Mouse (Mus musculus): ENCODE results near the gene Fbxl17. TPM values are rescaled to one million over a fixed set of nuclear protein-coding genes. Genes with fewer than 3 reads are reported as not detected.

Fbxl17 gene
- total and polyA plus RNA-seq, 2 experiments from 2014 or later, result 11.4 to 26.3 TPM

DNA sequence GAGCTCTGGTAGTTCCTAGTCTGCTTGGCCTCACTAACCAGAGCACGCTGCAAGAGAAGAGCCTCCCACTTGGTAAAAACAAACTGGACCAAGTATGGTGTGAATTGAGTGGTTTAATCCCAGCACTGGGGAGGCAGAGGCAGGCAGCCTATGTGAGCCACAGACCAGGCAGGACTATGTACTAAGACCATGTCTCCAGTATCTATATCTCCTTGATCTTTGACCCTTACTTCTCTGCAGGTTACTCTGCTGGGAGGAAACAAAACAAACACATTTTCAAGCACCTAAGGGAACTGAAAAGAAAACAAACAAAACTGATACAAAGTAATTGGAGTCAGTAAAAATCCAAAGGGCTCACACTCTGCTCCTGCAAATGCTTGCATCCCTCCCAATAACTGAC is 141.0 kb downstream of the Fbxl17 start:
- Histone ChIP-seq H3K27ac (ENCODE audit: low read depth) (no peak overlapping the region), H3K27me3 (ENCODE audit: control insufficient read depth, insufficient read depth, low read length) (no peaks in the 10 kb centered on the region), H3K4me2 (ENCODE audit: low read depth, low read length) (no peak overlapping the region), H3K4me1 (ENCODE audit: control insufficient read depth, insufficient read depth) (no peaks in the 10 kb centered on the region), H3K9ac (replicated peaks; ENCODE audit: low read depth, low read length) (no peak overlapping the region), H3K4me3 (ENCODE audit: low read depth, low read length) (no peak overlapping the region), H3K36me3 (replicated peaks; ENCODE audit: control insufficient read depth, insufficient read depth, low read length) (peaks cover 7% of the 10 kb centered on the region; the same call in 1 of the 2 replicates), H3K9me3 (replicated peaks; ENCODE audit: control insufficient read depth, low read length) (no peaks in the 10 kb centered on the region)
- no peak for DNase-seq (ENCODE audit: low spot score)
- ATAC-seq (ENCODE audit: insufficient read depth, low read depth), result no peak
- 62% methylated on average over 1 of the region's 1 CpGs for WGBS
- TF ChIP-seq EP300 (IDR thresholded peaks at IDR 0.05; ENCODE audit: low read depth), result no peak

DNA sequence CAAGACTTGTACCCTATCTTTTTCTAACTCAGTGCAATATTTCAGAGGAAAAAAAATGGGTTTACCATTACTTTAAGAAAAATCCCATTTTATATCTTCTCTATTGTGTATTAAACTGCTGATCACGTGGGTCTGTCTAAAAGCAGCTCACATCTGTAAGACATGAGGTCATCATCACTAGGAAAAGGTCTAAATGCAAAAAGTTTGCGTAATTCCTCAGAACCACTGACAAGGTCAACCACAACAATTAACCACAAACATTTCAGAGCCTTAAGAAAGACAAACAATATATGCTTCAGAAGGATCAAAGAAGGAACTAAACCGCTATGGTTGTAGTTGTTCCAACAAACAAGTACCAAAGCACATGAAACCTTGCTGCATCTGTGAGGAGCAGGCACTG is 143.6 kb downstream of the Fbxl17 start:
- Histone ChIP-seq H3K27ac (ENCODE audit: low read depth) (no peak overlapping the region), H3K27me3 (ENCODE audit: control insufficient read depth, insufficient read depth, low read length) (no peaks in the 10 kb centered on the region), H3K36me3 (replicated peaks; ENCODE audit: control insufficient read depth, insufficient read depth, low read length) (peaks cover 4% of the 10 kb centered on the region; the same call in 1 of the 2 replicates), H3K9ac (replicated peaks; ENCODE audit: low read depth, low read length) (no peak overlapping the region), H3K4me2 (ENCODE audit: low read depth, low read length) (no peak overlapping the region), H3K9me3 (replicated peaks; ENCODE audit: control insufficient read depth, low read length) (no peaks in the 10 kb centered on the region), H3K4me1 (ENCODE audit: control insufficient read depth, insufficient read depth) (no peaks in the 10 kb centered on the region), H3K4me3 (ENCODE audit: low read depth, low read length) (no peak overlapping the region)
- 83% methylated on average over 3 of the region's 3 CpGs for WGBS
- no peak for DNase-seq (ENCODE audit: low spot score)
- TF ChIP-seq EP300 (IDR thresholded peaks at IDR 0.05; ENCODE audit: low read depth) (no peak), CTCF (IDR thresholded peaks at IDR 0.05; ENCODE audit: low read depth) (no peak)
- no peak for ATAC-seq (ENCODE audit: insufficient read depth, low read depth)

DNA sequence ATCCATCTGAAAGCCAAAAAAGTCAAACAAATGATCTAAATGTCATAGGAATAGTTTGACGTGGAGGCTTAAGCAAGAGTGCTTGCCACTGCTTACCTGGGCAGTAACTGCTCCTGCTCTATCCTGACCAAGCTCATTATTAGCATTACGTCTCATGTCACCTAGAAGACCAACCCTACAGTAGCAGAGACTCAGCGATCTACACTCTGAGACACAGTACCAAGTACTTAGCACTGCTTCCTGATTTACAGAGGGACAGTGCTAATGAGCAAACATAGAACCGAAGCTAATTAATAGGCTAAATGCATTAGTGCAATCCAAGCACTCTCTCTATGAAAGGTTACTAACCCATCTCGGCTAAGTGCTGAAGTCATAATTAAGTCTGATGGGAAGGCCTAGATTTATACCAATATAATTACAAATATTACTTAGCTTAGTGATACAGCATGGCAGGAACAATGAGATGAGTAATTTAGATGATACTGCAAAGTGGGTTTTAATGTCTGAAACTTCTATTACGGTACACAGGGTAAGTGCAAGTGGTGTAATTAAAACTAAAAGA is 147.1 kb downstream of the Fbxl17 start:
- Histone ChIP-seq H3K4me3 (ENCODE audit: low read depth, low read length) (no peak overlapping the region), H3K4me1 (ENCODE audit: control insufficient read depth, insufficient read depth) (no peaks in the 10 kb centered on the region), H3K27ac (ENCODE audit: low read depth) (no peak overlapping the region), H3K4me2 (ENCODE audit: low read depth, low read length) (no peak overlapping the region), H3K9me3 (replicated peaks; ENCODE audit: control insufficient read depth, low read length) (no peaks in the 10 kb centered on the region), H3K9ac (replicated peaks; ENCODE audit: low read depth, low read length) (no peak overlapping the region), H3K36me3 (replicated peaks; ENCODE audit: control insufficient read depth, insufficient read depth, low read length) (peaks cover 8% of the 10 kb centered on the region; the same call in 1 of the 2 replicates), H3K27me3 (ENCODE audit: control insufficient read depth, insufficient read depth, low read length) (no peaks in the 10 kb centered on the region)
- ATAC-seq (ENCODE audit: insufficient read depth, low read depth) (no peak), DNase-seq (ENCODE audit: low spot score) (no peak)
- 94% methylated on average over 6 of the region's 6 CpGs for WGBS
- TF ChIP-seq CTCF (IDR thresholded peaks at IDR 0.05; ENCODE audit: low read depth) (no peak), EP300 (IDR thresholded peaks at IDR 0.05; ENCODE audit: low read depth) (no peak)

DNA sequence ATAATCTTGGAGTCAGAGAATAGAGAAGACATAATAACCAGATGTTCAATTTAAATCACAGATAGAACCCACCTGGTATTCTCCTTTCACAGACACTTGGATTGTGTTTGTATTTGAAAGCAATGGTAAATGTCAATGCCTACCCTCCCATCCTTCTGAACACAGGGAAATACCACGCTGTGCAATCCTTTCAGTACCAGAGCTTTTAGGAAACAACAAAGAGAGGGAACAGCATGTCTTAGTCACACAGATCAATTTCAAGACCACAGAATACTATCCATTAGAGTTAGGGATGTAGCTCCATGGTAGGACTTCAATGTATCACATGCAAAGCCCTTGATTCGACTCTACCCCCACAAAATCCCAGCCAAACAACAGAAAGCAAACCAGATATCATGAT is 148.1 kb downstream of the Fbxl17 start:
- Histone ChIP-seq H3K27me3 (ENCODE audit: control insufficient read depth, insufficient read depth, low read length) (no peaks in the 10 kb centered on the region), H3K4me3 (ENCODE audit: low read depth, low read length) (no peak overlapping the region), H3K36me3 (replicated peaks; ENCODE audit: control insufficient read depth, insufficient read depth, low read length) (peaks cover 11% of the 10 kb centered on the region; the same call in 1 of the 2 replicates), H3K4me2 (ENCODE audit: low read depth, low read length) (no peak overlapping the region), H3K9ac (replicated peaks; ENCODE audit: low read depth, low read length) (no peak overlapping the region), H3K9me3 (replicated peaks; ENCODE audit: control insufficient read depth, low read length) (no peaks in the 10 kb centered on the region), H3K27ac (ENCODE audit: low read depth) (no peak overlapping the region), H3K4me1 (ENCODE audit: control insufficient read depth, insufficient read depth) (no peaks in the 10 kb centered on the region)
- TF ChIP-seq EP300 (IDR thresholded peaks at IDR 0.05; ENCODE audit: low read depth) (no peak), CTCF (IDR thresholded peaks at IDR 0.05; ENCODE audit: low read depth) (no peak)
- WGBS, result 83% methylated on average over 2 of the region's 2 CpGs
- no peak for ATAC-seq (ENCODE audit: insufficient read depth, low read depth)
- DNase-seq (ENCODE audit: low spot score), result no peak

DNA sequence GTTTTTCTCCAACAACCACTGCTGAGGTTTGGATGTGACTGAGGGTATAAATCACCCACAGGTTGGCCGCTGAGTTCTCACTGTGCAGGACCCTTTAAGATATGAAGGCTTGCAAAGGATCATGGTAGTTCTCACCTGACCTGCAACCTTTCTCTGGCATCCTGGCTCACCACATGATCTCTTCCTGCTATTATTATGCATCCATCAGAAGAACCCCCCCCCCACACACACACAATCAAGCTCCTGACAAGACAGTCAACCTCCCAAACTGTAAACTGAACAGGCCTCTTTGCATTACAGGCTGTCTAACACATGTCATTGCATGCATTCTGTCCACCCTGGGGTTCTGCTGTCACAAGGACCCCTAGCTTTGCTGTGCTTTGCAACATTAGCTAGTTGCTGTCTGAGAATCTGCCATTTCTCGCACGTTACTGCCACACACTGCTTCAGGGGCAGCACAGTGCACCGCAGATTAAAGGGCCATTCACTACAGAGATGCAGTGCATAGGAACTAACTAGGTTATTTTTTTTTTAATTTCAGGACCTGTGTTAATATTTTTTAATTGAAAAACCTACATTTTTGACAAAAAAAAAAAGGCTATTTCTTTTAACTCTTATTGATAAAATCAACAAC is 148.8 kb downstream of the Fbxl17 start:
- DNase-seq (ENCODE audit: low spot score), result no peak
- Histone ChIP-seq H3K27ac (ENCODE audit: low read depth) (no peak overlapping the region), H3K27me3 (ENCODE audit: control insufficient read depth, insufficient read depth, low read length) (no peaks in the 10 kb centered on the region), H3K4me1 (ENCODE audit: control insufficient read depth, insufficient read depth) (no peaks in the 10 kb centered on the region), H3K36me3 (replicated peaks; ENCODE audit: control insufficient read depth, insufficient read depth, low read length) (peaks cover 11% of the 10 kb centered on the region; the same call in 1 of the 2 replicates), H3K9me3 (replicated peaks; ENCODE audit: control insufficient read depth, low read length) (no peaks in the 10 kb centered on the region), H3K4me3 (ENCODE audit: low read depth, low read length) (no peak overlapping the region), H3K4me2 (ENCODE audit: low read depth, low read length) (no peak overlapping the region), H3K9ac (replicated peaks; ENCODE audit: low read depth, low read length) (no peak overlapping the region)
- 82% methylated on average over 4 of the region's 4 CpGs for WGBS
- no peak for ATAC-seq (ENCODE audit: insufficient read depth, low read depth)
- TF ChIP-seq EP300 (IDR thresholded peaks at IDR 0.05; ENCODE audit: low read depth) (no peak), CTCF (IDR thresholded peaks at IDR 0.05; ENCODE audit: low read depth) (no peak)

DNA sequence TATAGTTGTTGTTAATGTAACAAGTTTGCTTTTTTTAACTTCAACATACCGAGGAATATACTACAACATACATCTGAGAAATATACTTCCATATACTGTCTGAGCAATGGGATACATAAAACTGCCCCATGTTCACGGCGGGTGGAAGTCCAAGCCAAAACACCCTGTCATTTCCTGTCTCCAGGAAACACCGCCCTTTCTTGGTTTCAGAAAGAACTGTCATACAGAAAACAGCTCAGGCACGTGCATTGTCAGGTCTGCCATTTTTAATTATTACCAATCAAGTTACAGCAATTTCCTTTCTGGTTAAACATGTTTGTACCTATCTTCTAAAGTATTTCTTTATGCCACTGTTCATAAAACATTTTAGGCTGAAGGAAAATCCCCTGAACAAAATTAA is 155.7 kb downstream of the Fbxl17 start:
- no peaks in the 10 kb centered on the region for H3K9me3 ChIP-seq (replicated peaks; ENCODE audit: control insufficient read depth, low read length)
- H3K27ac ChIP-seq (ENCODE audit: low read depth), result no peak overlapping the region
- WGBS, result 67% methylated on average over 5 of the region's 5 CpGs
- DNase-seq (ENCODE audit: low spot score) (no peak), ATAC-seq (ENCODE audit: insufficient read depth, low read depth) (no peak)
- no peak overlapping the region for H3K9ac ChIP-seq (replicated peaks; ENCODE audit: low read depth, low read length)
- H3K4me3 ChIP-seq (ENCODE audit: low read depth, low read length), result no peak overlapping the region
- no peaks in the 10 kb centered on the region for H3K27me3 ChIP-seq (ENCODE audit: control insufficient read depth, insufficient read depth, low read length)
- no peaks in the 10 kb centered on the region for H3K4me1 ChIP-seq (ENCODE audit: control insufficient read depth, insufficient read depth)
- no peak overlapping the region for H3K4me2 ChIP-seq (ENCODE audit: low read depth, low read length)
- peaks cover 11% of the 10 kb centered on the region; the same call in 1 of the 2 replicates for H3K36me3 ChIP-seq (replicated peaks; ENCODE audit: control insufficient read depth, insufficient read depth, low read length)
- TF ChIP-seq EP300 (IDR thresholded peaks at IDR 0.05; ENCODE audit: low read depth), result no peak
- TF ChIP-seq CTCF (IDR thresholded peaks at IDR 0.05; ENCODE audit: low read depth), result no peak
